Mouse (Mus musculus): Measurements from ENCODE around the gene Kank1.

Gene Kank1

GRCm38 (mm10) chr19:25251610-25252140 is 14.9 kb downstream of the Kank1 start:
- DNase-seq (ENCODE audit: low spot score in 2 of 2) = no peak

GRCm38 (mm10) chr19:25253198-25253597 is 16.4 kb downstream of the Kank1 start:
- DNase-seq (ENCODE audit: low spot score in 2 of 2) = no peak

GRCm38 (mm10) chr19:25253628-25254027 is 16.9 kb downstream of the Kank1 start:
- DNase-seq (ENCODE audit: low spot score in 2 of 2) = no peak

- DNase-seq (ENCODE audit: low spot score in 2 of 2) = no peak
Measured at GRCm38 (mm10) chr19:25258321-25258720, 21.5 kb downstream of the Kank1 start.

GRCm38 (mm10) chr19:25266181-25266580 is 29.4 kb downstream of the Kank1 start:
- DNase-seq (ENCODE audit: low spot score in 2 of 2) = no peak

GRCm38 (mm10) chr19:25267247-25267646 is 30.5 kb downstream of the Kank1 start:
- DNase-seq (ENCODE audit: low spot score in 2 of 2) = no peak

GRCm38 (mm10) chr19:25268532-25268931 is 31.8 kb downstream of the Kank1 start:
- no peak for DNase-seq (ENCODE audit: low spot score in 2 of 2)

- no peak for DNase-seq (ENCODE audit: low spot score in 2 of 2)
Measured at GRCm38 (mm10) chr19:25271591-25271990, 34.8 kb downstream of the Kank1 start.

GRCm38 (mm10) chr19:25273179-25273578 is 36.4 kb downstream of the Kank1 start:
- DNase-seq (ENCODE audit: low spot score in 2 of 2) = no peak

- no peak for DNase-seq (ENCODE audit: low spot score in 2 of 2)
Measured at GRCm38 (mm10) chr19:25276600-25277395, 40.0 kb downstream of the Kank1 start.

GRCm38 (mm10) chr19:25277761-25278160 is 41.0 kb downstream of the Kank1 start:
- DNase-seq (ENCODE audit: low spot score in 2 of 2) = no peak

- DNase-seq (ENCODE audit: low spot score in 2 of 2) = no peak
Measured at GRCm38 (mm10) chr19:25279603-25280002, 42.8 kb downstream of the Kank1 start.

GRCm38 (mm10) chr19:25283665-25284064 is 46.9 kb downstream of the Kank1 start:
- no peak for DNase-seq (ENCODE audit: low spot score in 2 of 2)

- no peak for DNase-seq (ENCODE audit: low spot score in 2 of 2)
Measured at GRCm38 (mm10) chr19:25285756-25286538, 49.2 kb downstream of the Kank1 start.

- DNase-seq (ENCODE audit: low spot score in 2 of 2) = no peak
Measured at GRCm38 (mm10) chr19:25290991-25291520, 54.3 kb downstream of the Kank1 start.

- DNase-seq (ENCODE audit: low spot score in 2 of 2) = no peak
Measured at GRCm38 (mm10) chr19:25295207-25295606, 58.4 kb downstream of the Kank1 start.

GRCm38 (mm10) chr19:25297269-25297668 is 60.5 kb downstream of the Kank1 start:
- no peak for DNase-seq (ENCODE audit: low spot score in 2 of 2)

GRCm38 (mm10) chr19:25299852-25300670 is 63.3 kb downstream of the Kank1 start:
- DNase-seq (ENCODE audit: low spot score in 2 of 2) = no peak

- no peak for DNase-seq (ENCODE audit: low spot score in 2 of 2)
Measured at GRCm38 (mm10) chr19:25301189-25301588, 64.4 kb downstream of the Kank1 start.

- DNase-seq (ENCODE audit: low spot score in 2 of 2) = no peak
Measured at GRCm38 (mm10) chr19:25306277-25306676, 69.5 kb downstream of the Kank1 start.

GRCm38 (mm10) chr19:25308156-25308555 is 71.4 kb downstream of the Kank1 start:
- no peak for DNase-seq (ENCODE audit: low spot score in 2 of 2)

GRCm38 (mm10) chr19:25308763-25309162 is 72.0 kb downstream of the Kank1 start:
- DNase-seq (ENCODE audit: low spot score in 2 of 2) = no peak
